Mouse (Mus musculus): Measurements from ENCODE around the gene Ghr. TPM values are rescaled to one million over a fixed set of nuclear protein-coding genes. Genes with fewer than 3 reads are reported as not detected.
A peak's percentile ranks its signal among the peaks of the same experiment; 100 is the strongest.

The Ghr gene
- total RNA-seq, 2 experiments from 2014 or later: 9.7 to 11.0 TPM

DNA sequence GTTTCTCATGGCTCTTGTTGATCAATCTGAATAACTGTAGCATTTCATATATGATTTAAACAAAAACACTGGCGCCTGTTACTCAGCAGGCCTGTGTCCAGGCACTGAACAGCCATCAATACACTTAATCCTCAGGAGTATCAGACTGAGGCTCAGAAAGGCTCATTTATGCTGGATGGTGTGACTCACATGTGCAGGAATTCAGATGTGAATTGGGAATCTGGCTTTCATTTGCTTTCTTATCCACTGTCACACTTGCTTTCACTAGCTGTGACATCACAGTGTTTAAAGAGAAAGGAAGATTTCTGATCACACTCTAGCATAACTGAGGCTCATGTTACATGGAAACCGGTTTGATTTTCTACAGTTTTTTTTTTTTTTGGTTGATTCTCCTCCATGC, 39.0 kb downstream of the Ghr start:
- DNase-seq (ENCODE audit: low spot score in 2 of 2): no peak

DNA sequence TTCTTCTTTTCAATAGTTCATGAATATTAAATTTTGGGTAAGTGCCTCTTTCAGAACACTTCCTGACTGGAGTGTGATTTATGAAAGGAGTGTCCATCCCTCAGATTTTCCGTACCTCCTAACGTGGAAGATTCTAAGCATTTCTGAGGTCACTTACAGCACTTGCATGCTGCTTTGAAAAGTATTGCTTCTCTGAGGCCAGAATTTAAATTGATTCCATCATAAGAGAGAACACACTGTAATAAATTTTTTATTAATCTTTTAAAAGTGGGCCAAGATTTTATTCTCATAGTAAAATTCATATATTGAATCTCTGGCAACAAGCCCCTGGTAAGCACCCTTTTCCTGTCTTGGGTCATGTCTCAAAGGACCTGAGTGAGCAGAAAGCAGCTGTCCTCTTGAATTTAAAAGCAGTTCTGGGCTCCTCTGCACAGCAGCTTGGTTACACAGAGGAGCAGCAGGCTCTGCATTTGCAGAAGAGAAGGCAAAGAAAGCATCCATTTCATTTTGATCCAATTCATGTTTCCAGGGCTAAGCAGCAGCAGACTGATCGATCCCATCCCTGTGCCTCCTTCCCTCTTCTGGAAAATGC, 46.9 kb downstream of the Ghr start:
- no peak for DNase-seq (ENCODE audit: low spot score in 2 of 2)

- no peak for DNase-seq (ENCODE audit: low spot score in 2 of 2)
These were observed 69.3 kb downstream of the Ghr start for GRCm38 (mm10) chr15:3514027-3514426.

DNA sequence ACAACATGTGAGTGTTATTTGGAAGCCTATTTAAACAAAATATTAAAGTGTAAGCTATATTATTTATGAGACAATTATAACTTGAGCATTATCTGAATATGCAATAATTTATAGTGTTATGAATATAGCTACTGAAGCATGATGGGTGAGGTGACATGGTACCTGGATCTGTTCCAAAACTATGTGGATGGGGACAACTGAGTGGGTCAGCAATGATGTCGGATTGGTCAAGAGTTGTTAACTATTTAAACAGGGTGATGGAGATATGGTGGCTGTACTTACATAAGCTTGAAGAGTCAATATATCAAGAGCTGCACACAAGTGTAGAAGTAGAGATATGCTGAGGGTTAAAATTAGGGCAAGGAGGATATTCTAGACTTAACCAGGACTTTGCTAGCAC, 70.9 kb downstream of the Ghr start:
- no peak for DNase-seq (ENCODE audit: low spot score in 2 of 2)

DNA sequence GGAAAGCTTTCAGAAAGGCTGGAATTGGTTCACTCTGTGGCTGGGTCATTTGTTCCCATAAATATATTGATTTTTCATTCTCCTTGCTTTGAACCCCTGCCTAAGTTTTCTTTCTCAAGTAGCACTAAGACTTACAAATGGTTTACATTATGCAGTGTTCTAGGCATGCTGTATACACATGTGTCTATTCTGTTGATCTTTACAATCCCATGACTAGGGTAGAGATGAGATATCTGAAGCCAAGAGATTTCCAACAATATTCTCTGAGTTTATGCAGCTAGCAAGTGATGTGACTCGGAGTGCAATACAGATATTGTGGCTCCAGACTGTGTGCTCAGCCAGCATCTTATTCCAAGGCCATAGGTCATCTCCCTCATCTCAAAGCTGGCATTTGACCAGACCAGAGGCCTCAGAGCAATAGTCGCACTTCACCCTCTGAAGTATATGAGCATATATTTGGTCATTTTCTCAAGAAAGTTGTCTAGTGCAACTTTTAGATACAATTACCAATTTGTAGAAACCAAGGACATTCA, 71.6 kb downstream of the Ghr start:
- DNase-seq (ENCODE audit: low spot score in 2 of 2): no peak

GRCm38 (mm10) chr15:3509089-3509488, 74.2 kb downstream of the Ghr start:
- DNase-seq (ENCODE audit: low spot score in 2 of 2): peak in 1 of 2 experiments; percentile 8

GRCm38 (mm10) chr15:3507329-3507728, 76.0 kb downstream of the Ghr start:
- no peak for DNase-seq (ENCODE audit: low spot score in 2 of 2)

- DNase-seq (ENCODE audit: low spot score in 2 of 2): no peak
These were observed 78.6 kb downstream of the Ghr start for GRCm38 (mm10) chr15:3504700-3505099.

DNA sequence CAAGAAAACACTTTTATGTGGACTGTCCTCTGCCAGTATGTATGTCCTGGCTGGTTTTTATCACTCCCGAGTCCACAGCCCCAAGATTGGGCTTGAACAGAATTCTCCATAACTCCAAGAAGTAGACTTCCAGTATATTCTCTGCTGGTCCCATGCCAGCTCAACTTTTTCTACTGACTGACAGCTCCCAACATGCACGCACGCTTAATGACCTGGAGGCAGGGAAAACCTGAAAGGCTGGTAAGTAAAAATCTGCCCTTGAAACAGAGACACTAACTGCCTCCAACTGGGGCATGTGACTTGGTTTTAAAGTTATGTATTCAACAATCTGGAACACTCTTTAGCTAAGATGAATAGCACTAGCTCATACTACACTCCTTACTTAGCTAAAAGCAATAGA, 81.6 kb downstream of the Ghr start:
- no peak for DNase-seq (ENCODE audit: low spot score in 2 of 2)

- no peak for DNase-seq (ENCODE audit: low spot score in 2 of 2)
These were observed 84.3 kb downstream of the Ghr start for GRCm38 (mm10) chr15:3499020-3499419.

GRCm38 (mm10) chr15:3497946-3498580, 85.2 kb downstream of the Ghr start:
- peak in 1 of 2 experiments; percentile 9 for DNase-seq (ENCODE audit: low spot score in 2 of 2)

- DNase-seq (ENCODE audit: low spot score in 2 of 2): no peak
These were observed 92.4 kb downstream of the Ghr start for GRCm38 (mm10) chr15:3490868-3491267.

GRCm38 (mm10) chr15:3490011-3490410, 93.3 kb downstream of the Ghr start:
- no peak for DNase-seq (ENCODE audit: low spot score in 2 of 2)

- no peak for DNase-seq (ENCODE audit: low spot score in 2 of 2)
These were observed 94.1 kb downstream of the Ghr start for GRCm38 (mm10) chr15:3489180-3489579.

DNA sequence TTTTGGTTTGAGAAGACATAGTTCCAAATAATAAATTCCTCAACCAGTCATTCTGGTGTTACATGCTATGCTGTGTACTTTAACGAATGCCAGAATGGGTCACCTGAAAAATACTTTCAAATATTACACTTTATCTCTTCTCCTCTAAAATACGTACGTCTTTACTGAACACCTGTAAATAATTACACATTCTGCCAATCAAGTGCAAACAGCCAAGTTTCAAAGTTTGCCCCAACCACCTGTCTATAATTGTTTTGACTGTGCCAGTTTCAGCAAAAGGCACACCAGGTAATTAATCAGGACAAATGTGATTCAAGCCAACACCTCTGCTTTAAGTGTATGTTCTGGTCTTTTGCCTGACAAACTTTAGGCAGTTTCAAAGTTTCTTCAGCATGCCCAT, 94.7 kb downstream of the Ghr start:
- no peak for DNase-seq (ENCODE audit: low spot score in 2 of 2)

- DNase-seq (ENCODE audit: low spot score in 2 of 2): no peak
These were observed 96.6 kb downstream of the Ghr start for GRCm38 (mm10) chr15:3486691-3487090.

- no peak for DNase-seq (ENCODE audit: low spot score in 2 of 2)
These were observed 97.9 kb downstream of the Ghr start for GRCm38 (mm10) chr15:3485367-3485766.

DNA sequence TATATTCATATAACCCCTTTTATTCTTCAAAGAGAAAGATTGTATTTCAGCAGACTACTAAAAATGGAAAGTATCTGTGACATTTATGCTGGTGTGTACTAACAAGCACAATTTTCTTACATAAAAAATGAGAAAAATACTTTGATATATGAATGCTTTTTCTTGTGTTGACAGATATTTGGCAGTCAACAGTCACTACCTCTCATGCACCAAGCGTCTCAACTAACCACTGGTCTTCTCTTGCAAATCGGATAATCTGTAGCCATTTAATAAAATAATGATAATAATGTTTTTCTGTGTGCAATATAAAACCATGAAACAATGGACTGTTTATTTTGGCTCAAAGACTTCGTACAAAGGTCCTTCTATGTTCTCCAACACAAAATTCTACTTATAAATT, 99.8 kb downstream of the Ghr start:
- DNase-seq (ENCODE audit: low spot score in 2 of 2): no peak

- no peak for DNase-seq (ENCODE audit: low spot score in 2 of 2)
These were observed 114.1 kb downstream of the Ghr start for GRCm38 (mm10) chr15:3469230-3469629.

- DNase-seq (ENCODE audit: low spot score in 2 of 2): no peak
These were observed 116.7 kb downstream of the Ghr start for GRCm38 (mm10) chr15:3466608-3467007.

DNA sequence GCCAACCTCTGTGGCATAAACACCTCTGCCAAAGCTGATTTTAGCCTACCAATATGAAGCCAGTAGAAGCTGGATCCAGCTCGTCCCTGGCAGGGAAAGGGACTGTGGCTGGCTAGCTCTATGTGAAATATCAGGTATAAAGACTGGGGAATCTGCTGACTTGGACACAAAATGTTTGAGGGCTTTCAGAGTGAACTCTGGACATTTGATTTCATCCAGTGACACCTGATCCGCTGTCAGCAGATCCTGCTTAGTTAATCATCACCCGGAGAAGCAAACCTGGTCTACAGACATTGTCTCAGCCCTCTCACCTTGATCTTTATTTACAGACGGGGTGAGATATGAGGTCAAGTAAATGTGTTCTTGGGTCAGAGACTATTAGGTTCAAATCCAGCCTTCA, 118.5 kb downstream of the Ghr start:
- no peak for DNase-seq (ENCODE audit: low spot score in 2 of 2)

DNA sequence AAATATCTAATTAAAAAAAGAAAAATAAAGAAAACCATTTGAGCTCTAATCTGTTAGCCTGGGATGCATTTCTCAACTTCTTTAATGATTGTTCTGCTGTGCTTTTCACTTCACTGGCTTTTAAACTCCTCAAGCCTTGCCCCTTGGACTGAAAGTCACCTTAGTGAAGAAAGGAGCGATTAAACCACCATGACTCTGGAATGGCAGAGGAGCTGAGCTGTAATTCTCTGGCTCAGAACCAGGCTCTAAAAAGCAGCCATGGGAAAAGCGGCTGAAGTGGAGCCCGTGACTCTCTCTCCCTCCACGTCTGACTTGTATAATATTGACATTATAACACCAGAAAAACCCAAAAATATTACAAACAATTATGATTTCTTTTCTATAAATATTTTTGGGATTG, 126.7 kb downstream of the Ghr start:
- DNase-seq (ENCODE audit: low spot score in 2 of 2): no peak

- no peak for DNase-seq (ENCODE audit: low spot score in 2 of 2)
These were observed 127.7 kb downstream of the Ghr start for GRCm38 (mm10) chr15:3455572-3455971.
